Mouse (Mus musculus) thymus, adult 2 months (tissue): ENCODE measurements around the gene Prdm16. TPM values are rescaled to one million over a fixed set of nuclear protein-coding genes. Genes with fewer than 3 reads are reported as not detected.

Source experiments
- DNase-seq: peaks from one replicate; pipeline ENCODE4 v3.0.0; 2021
- H3K27ac ChIP-seq: fragments of 200-500 bp; 2 replicates; pipeline ENCODE4 v1.5.1; 2012; ENCODE audit warnings: low read length, control low read depth; ENCODE audit not compliant: control insufficient read depth, insufficient read depth
- H3K27me3 ChIP-seq: fragments of 200-500 bp; 2 replicates; pipeline ENCODE4 v1.6.1; 2012; ENCODE audit warnings: mild to moderate bottlenecking, low read length, moderate library complexity, mixed read lengths; ENCODE audit not compliant: control insufficient read depth, insufficient read depth
- H3K36me3 ChIP-seq: fragments of 200-500 bp; 2 replicates; pipeline ENCODE4 v1.6.1; 2012; ENCODE audit warnings: mild to moderate bottlenecking, low read length, moderate library complexity; ENCODE audit not compliant: control insufficient read depth, insufficient read depth
- H3K4me1 ChIP-seq: fragments of 200-500 bp; replicated peaks from 2 replicates; pipeline ENCODE4 v1.6.1; 2012; ENCODE audit warnings: low read length; ENCODE audit not compliant: control insufficient read depth, insufficient read depth
- H3K4me3 ChIP-seq: fragments of 200-500 bp; 2 replicates; pipeline ENCODE4 v1.5.1; 2012; ENCODE audit warnings: mild to moderate bottlenecking, low read length, control low read depth, moderate library complexity; ENCODE audit not compliant: control insufficient read depth, insufficient read depth
- CTCF ChIP-seq: fragments of 200-500 bp; IDR thresholded peaks from 2 replicates; pipeline ENCODE4 v1.5.1; 2012; ENCODE audit warnings: mild to moderate bottlenecking, control low read depth, low read length, moderate library complexity, borderline replicate concordance; ENCODE audit not compliant: control insufficient read depth, poor library complexity, insufficient read depth; ENCODE audit errors: extremely low read depth
- POLR2A ChIP-seq: fragments of 200-500 bp; IDR thresholded peaks from 2 replicates; pipeline ENCODE4 v1.6.1; 2012; ENCODE audit warnings: mild to moderate bottlenecking, low read length, control low read depth, moderate library complexity; ENCODE audit not compliant: control insufficient read depth, poor library complexity, insufficient read depth; ENCODE audit errors: extremely low read depth
- WGBS: fragments of 180-500 bp; shearing (Covaris S2); methylation state at CpG from one replicate; pipeline ENCODE4 v1.1.7; 2018; 5-methylcytosine and 5-hydroxymethylcytosine counted together
- polyA plus RNA-seq: library from polyadenylated mRNA; depleted of rRNA; stranded (reverse); fragments of >200 nt; gene quantifications from 2 replicates; pipeline ENCODE4 v1.2.3, GENCODE M21; 2012

Gene Prdm16
- polyA plus RNA-seq, 1 experiment = 4.5 TPM

GRCm38 (mm10) chr4:154355408-154355807, 281.3 kb downstream of the Prdm16 start:
- no peak for TF ChIP-seq CTCF
- TF ChIP-seq POLR2A = no peak
- Histone ChIP-seq H3K36me3 (no peaks in the 10 kb centered on the region), H3K4me3 (no peak overlapping the region), H3K27me3 (no peaks in the 10 kb centered on the region), H3K27ac (no peak overlapping the region), H3K4me1 (no peaks in the 10 kb centered on the region)
- DNase-seq = no peak
- WGBS = 97% methylated on average over 5 of the region's 5 CpGs

- TF ChIP-seq CTCF (no peak), POLR2A (no peak)
- no peak for DNase-seq
- no peaks in the 10 kb centered on the region for H3K4me1 ChIP-seq
- H3K27me3 ChIP-seq = no peaks in the 10 kb centered on the region
- H3K27ac ChIP-seq = no peak overlapping the region
- 88% methylated on average over 13 of the region's 13 CpGs for WGBS
- no peaks in the 10 kb centered on the region for H3K36me3 ChIP-seq
- no peak overlapping the region for H3K4me3 ChIP-seq
Observed at GRCm38 (mm10) chr4:154352246-154352645, 284.4 kb downstream of the Prdm16 start.

- H3K27me3 ChIP-seq = no peaks in the 10 kb centered on the region
- H3K27ac ChIP-seq = no peak overlapping the region
- H3K4me1 ChIP-seq = no peaks in the 10 kb centered on the region
- WGBS = 83% methylated on average over 11 of the region's 11 CpGs
- no peak overlapping the region for H3K4me3 ChIP-seq
- no peak for DNase-seq
- TF ChIP-seq POLR2A (no peak), CTCF (no peak)
- no peaks in the 10 kb centered on the region for H3K36me3 ChIP-seq
Observed at GRCm38 (mm10) chr4:154348197-154348786, 288.4 kb downstream of the Prdm16 start.

- Histone ChIP-seq H3K4me3 (no peak overlapping the region), H3K27ac (no peak overlapping the region), H3K36me3 (no peaks in the 10 kb centered on the region), H3K27me3 (no peaks in the 10 kb centered on the region), H3K4me1 (no peaks in the 10 kb centered on the region)
- 92% methylated on average over 19 of the region's 19 CpGs for WGBS
- no peak for TF ChIP-seq POLR2A
- TF ChIP-seq CTCF = no peak
- no peak for DNase-seq
Observed at GRCm38 (mm10) chr4:154346731-154347522, 289.7 kb downstream of the Prdm16 start.

GRCm38 (mm10) chr4:154336650-154337049, 300.0 kb downstream of the Prdm16 start:
- no peaks in the 10 kb centered on the region for H3K4me1 ChIP-seq
- no peak overlapping the region for H3K27ac ChIP-seq
- WGBS = 94% methylated on average over 10 of the region's 10 CpGs
- H3K4me3 ChIP-seq = no peak overlapping the region
- TF ChIP-seq CTCF = no peak
- no peak for TF ChIP-seq POLR2A
- H3K36me3 ChIP-seq = no peaks in the 10 kb centered on the region
- no peaks in the 10 kb centered on the region for H3K27me3 ChIP-seq
- no peak for DNase-seq

DNA sequence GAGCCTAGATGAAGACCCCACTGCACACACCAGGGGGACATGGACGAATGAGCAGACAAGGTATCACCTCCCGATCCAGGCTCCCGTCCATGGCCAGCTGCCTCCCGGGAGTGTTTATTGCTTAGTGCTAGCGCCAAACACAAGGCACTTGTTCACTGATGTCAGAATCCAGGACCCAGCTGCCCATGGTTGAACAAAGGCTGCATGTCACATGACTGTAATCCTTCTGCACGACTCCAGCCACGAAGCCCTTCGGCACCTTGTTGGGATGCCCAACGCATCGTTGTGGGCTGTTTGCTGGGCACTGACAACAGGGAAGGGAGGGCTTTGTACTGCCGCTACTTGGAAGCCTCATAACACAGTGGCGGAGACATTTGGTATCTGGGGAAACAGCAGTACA, 300.9 kb downstream of the Prdm16 start, which contains the start of gene B230104I21Rik:
B230104I21Rik (plus strand) TSS at position 367 of the 400 bp plus-strand sequence.
- TF ChIP-seq CTCF (no peak), POLR2A (no peak)
- 94% methylated on average over 12 of the region's 12 CpGs for WGBS
- Histone ChIP-seq H3K4me3 (peak within 1 kb of the TSS; percentile 54), H3K4me1 (no peaks in the 10 kb centered on the region), H3K36me3 (no peaks in the 10 kb centered on the region), H3K27ac (no peak within 1 kb of the TSS), H3K27me3 (no peaks in the 10 kb centered on the region)
- DNase-seq = no peak
